Mouse (Mus musculus): ENCODE measurements at regions not wholly inside any gene's neighbourhood (a gene's known extent, or its start where the extent isn't known, plus 50 kb on each side); places are given as distances from the start of the nearest gene placed in this dataset.

- DNase-seq (ENCODE audit: low spot score) = no peak
Observed at GRCm38 (mm10) chr19:56105452-56106091, 181.4 kb upstream of the Habp2 start.

DNA sequence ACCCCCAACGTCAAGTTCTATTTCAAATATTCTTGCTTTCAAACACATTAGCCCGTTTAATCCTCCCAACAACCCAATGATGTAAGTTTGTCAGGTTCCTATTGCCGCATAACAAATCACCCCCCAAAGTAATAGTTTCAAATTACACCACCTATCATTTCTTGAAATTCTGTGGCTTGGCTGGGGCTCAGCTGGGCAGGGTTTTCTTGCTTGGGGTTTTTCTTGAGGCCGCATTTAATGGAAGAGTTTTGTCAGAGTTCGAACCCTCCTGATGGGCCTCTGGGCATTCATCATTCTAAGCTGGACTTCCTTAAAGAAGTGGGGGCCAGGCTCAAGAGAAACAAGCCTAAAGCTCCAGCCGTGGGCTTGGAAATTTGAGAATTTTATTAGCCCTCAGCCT lies 178.1 kb upstream of the Habp2 start:
- DNase-seq (ENCODE audit: low spot score) = no peak

DNA sequence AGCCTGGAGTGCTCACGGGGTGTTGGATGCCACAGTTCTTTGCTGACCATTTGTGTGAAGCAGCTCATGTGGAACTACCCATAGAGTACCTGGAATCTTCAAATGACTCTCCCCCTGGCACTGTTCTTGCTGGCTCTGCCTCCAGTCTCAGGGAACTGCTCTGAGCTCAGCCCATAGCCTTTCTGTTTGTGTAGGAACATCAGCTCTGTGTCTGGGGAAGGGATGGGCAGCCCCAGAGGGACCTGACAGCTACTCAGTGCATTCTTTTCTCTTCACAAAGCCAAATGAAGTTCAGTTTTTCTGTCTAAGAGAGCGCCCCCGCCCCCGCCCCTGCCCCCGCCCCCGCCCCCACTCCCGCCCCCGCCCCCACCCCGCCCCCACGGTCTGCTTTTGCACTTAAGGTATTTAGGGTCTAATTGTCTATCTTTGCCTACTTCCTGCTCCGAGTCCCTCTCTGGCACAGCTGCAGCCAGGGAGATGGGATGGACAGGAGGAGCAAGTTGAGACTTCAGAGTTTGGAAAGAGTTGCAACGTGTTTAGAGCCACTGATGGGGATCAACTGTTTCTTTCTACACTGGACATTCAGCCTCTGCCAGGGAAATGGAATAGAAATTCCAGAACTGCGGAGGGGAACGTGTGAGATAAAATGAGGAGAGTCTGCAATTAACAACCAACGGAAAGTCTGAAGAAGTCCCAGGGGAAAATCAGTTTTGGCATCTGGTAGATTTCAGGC lies 171.2 kb upstream of the Habp2 start:
- no peak for DNase-seq (ENCODE audit: low spot score)

GRCm38 (mm10) chr19:56116285-56116680 lies 170.7 kb upstream of the Habp2 start:
- DNase-seq (ENCODE audit: low spot score) = no peak

GRCm38 (mm10) chr19:56120723-56121122 lies 166.2 kb upstream of the Habp2 start:
- DNase-seq (ENCODE audit: low spot score) = peak; percentile 26

DNA sequence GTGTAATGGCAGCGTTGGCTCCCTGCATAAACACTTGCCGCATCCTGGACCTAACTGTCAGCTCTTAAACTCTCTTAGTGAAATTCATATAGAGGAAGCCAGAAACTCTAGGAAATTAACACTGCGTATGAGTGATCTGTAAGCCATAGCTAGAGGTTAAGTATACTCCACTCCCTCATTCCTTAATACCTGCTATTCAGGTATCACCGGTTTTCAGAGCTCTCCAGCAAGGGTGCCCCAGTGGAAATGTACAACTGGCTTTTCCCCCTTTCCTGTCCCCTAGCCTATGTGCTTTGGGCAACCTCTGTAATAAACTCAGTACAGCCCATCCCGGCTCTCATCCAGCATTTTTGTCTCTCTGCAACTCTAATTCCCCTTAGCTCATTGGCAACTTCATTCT lies 164.8 kb upstream of the Habp2 start:
- DNase-seq (ENCODE audit: low spot score) = no peak

- no peak for DNase-seq (ENCODE audit: low spot score)
Observed at GRCm38 (mm10) chr19:56131556-56131955, 155.4 kb upstream of the Habp2 start.

DNA sequence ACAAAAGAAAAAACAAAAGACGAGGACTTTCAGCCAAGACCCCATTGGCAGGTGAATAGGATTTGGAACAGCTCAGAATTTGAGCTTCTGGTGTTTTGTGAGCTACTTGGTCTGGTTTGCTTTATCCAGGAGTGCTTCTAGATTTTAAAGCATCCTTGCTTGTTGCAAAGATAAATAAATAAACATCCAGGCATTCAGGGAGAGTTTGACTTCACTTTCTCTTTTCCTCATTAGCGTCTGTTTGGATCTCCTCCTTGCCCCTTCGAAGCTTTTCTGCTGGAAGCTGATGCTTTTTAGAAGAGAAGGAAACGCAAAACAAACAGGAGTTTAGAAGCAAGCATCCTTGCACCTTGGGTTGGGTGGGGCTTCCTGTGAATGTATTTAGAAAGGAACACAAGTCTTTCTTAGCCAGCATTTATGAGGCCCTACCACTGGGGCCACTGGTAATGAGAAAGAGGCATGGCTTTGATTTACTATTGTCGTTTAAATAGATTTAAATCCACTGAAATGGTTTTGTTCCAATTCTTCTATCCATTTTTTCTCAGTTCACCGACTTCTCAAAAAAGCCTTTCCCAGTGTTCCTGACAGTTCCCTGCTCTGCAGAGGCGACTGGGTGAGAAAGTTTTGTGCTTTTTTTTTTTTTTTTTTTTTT lies 153.9 kb upstream of the Habp2 start:
- DNase-seq (ENCODE audit: low spot score) = no peak

- no peak for DNase-seq (ENCODE audit: low spot score)
Observed at GRCm38 (mm10) chr19:56133565-56133964, 153.4 kb upstream of the Habp2 start.

DNA sequence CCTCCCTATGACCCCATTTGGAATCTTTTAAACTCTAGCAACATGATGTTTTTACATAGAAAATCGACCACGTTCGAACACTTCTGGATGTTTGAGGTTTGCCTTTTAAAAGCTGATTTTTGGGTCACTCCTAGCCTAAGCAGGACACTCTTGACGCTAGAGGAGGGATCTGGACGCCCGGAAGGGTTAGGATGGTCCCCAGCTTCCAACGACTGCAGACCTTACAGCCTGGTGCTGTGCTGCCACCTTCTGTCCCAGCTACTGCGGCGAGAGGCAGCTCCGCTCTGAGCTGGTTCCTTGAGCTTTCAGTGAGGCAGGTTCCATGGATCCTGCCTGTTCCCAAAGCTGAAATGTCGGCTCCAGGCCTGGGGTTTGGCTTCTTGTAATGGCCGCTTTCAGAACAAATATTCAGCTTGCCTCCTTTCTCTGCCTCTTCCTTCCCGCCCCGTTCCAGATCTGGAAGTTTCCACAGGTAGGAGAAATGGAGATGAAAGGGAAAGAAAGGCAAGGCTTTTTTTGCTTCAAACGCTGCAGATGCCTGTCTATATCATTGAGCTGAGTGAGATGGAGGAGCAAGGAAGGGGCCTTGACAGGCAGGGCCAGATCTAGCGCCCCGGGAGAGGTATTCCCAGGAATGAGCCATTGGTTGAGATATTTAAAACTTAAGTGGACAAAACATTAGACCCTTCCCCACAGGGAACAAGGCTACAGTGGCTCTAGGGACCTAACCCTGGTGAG lies 152.7 kb upstream of the Habp2 start:
- DNase-seq (ENCODE audit: low spot score) = peak; percentile 53

DNA sequence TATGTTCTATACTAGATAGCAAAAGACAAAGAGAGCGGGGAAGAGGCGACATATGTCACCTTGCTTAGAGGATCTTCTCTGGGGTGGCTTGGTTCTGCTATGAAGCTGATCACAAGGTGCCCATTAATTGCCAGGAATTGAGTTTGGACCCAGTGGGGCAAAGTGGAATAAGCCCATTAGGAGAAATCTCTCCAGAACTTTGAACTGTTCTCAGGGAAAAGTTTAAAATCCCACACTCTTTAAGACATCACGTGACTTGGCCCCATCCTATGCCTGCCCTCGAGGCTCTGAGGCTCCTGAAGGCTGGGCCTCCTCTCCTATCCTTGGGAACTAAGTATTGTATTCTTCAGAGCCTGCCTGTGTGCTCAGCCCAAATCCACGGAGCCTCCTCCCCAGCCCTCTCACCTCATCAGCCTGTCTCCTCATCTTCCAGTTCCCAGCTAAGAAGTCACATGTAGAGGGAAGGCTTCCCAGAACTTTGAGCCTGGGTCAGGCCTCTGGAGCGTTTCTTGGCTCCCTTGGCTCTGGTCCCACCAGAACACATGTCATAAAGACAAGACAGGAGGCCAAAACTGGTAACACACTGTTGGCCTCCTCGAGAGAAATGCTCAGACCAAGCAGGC lies 151.5 kb upstream of the Habp2 start:
- DNase-seq (ENCODE audit: low spot score) = no peak

DNA sequence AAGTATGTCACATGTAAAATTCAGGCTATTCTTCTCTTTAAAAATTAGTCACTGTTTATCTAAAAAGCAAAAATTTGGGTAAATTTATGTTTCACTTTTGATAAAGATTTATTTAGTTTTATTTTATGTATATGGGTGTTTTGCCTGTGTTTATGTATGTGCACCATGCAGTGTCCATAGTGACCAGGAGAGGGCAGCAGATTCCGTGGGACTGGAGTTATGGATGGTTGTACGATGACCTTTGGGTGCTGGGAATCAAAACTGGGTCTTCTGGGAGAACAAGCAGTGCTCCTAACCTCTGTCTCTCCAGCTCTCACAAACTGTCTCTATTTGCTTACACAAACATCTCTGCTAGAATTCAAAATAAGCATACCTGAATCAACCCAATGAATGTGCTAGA lies 146.4 kb upstream of the Habp2 start:
- DNase-seq (ENCODE audit: low spot score) = no peak

- no peak for DNase-seq (ENCODE audit: low spot score)
Observed at GRCm38 (mm10) chr19:56144221-56144620, 142.7 kb upstream of the Habp2 start.

- no peak for DNase-seq (ENCODE audit: low spot score)
Observed at GRCm38 (mm10) chr19:56157120-56157519, 129.8 kb upstream of the Habp2 start.

GRCm38 (mm10) chr19:56162156-56162555 lies 124.8 kb upstream of the Habp2 start:
- peak; percentile 7 for DNase-seq (ENCODE audit: low spot score)

DNA sequence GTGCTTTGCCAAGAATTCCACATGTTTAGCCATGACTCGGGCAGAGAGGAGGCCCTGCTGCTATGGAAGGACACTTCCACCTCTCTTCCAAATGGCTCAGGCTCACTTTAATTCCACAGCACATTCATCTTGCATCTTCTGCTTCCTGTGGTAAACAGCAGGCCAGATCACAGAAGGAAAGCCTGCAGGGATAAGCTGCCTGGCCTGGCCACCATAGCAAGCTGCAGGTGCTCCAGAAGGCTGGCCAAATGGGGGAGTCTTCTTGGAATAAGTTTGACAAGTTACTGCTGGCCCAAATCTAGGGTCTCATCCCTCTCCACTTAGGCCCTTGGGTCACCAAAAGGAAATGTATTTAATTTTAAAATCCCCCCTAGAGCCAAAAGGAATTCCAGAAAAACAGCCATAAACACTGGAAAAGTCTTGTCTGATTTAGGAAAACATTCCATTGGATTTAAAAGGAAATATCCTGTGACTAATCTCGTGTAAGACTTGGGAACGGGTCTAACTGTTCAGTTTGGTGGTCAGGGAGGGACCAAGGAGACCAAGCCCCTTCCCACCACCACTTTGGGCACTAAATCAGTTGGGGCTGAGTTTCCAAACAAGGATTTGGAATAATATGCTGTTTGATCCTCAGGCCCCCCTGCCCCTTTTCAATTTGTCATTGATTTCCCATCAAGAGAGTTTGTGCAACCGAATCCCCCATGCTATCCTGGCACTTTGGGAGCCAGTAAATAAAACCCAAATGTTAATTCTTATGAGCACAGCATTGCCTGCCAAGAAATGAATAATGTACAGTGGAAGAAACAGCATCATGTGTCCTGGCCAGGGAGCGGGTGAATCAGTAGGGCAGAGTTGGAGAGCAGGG lies 117.6 kb upstream of the Habp2 start:
- no peak for DNase-seq (ENCODE audit: low spot score)

GRCm38 (mm10) chr19:56169998-56170274 lies 117.0 kb upstream of the Habp2 start:
- no peak for DNase-seq (ENCODE audit: low spot score)

DNA sequence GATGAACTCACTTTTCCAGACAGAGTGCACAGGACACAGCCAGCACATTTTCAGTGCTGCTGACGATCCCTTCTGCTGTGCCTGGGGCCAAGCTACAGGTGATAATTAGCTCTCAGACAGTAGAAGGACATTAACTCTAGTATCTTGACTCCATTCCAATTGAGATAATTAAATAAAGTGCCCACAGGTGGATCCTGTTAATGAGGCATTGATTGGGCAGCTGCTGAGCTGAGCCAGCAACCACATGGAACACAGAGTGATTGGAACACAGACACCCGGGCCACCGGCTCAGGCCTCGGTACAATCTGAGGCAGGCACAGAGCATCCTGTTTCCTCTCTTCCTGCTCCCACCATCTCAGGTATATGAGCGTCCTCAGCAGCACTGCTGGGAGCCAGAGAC lies 114.5 kb upstream of the Habp2 start:
- DNase-seq (ENCODE audit: low spot score) = no peak

DNA sequence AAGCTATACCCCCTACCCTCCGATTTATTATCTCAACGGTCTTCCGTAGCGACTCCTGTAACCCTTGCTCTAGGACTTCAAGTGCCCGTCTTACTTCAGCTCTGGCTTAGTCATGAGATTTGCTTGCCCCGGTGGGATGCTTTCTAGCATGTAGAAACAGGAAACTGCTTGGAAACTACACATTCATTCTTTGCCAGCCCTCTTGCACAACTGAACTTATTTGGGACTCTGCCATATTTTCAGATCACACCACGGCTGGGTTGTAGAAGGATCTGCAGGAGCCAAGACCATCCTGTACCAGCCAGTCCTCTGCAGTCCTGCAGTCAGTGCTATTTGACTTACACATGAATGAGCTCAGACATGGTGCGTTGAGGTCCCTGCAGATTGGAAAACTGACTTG lies 110.9 kb upstream of the Habp2 start:
- DNase-seq (ENCODE audit: low spot score) = no peak

DNA sequence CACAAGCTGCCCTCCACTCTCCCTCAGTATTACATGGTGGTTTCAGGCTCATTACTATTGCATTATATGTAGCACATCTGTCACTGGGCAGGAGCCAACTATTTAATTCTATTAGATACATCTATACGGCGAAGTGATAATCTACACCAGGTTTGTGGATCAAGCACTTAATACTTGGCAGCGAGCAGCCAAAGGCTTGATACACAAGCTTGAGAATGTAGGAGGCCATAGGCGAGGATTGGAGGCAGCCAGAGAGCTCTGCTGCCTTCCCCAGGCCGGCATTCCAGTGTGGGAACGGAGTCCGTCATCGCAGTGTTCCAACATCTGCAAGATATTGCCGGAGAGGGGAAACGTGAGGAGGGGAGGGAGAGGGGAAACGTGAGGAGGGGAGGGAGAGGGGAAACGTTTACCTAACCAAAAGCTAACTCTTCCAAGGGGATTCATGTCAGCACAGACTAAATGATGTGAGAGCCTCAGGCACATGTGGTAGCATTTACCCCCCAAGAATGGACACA lies 109.6 kb upstream of the Habp2 start:
- no peak for DNase-seq (ENCODE audit: low spot score)

GRCm38 (mm10) chr19:56185756-56186155 lies 101.2 kb upstream of the Habp2 start:
- DNase-seq (ENCODE audit: low spot score) = no peak
